Mouse (Mus musculus) ES-CJ7 (cell line): ENCODE results near the gene Mdh2.

ENCODE experiments used
- DNase-seq: peaks from one replicate; pipeline ENCODE4 v3.0.0; 2011; ENCODE audit warnings: low read depth, low spot score

Mdh2 gene

DNA sequence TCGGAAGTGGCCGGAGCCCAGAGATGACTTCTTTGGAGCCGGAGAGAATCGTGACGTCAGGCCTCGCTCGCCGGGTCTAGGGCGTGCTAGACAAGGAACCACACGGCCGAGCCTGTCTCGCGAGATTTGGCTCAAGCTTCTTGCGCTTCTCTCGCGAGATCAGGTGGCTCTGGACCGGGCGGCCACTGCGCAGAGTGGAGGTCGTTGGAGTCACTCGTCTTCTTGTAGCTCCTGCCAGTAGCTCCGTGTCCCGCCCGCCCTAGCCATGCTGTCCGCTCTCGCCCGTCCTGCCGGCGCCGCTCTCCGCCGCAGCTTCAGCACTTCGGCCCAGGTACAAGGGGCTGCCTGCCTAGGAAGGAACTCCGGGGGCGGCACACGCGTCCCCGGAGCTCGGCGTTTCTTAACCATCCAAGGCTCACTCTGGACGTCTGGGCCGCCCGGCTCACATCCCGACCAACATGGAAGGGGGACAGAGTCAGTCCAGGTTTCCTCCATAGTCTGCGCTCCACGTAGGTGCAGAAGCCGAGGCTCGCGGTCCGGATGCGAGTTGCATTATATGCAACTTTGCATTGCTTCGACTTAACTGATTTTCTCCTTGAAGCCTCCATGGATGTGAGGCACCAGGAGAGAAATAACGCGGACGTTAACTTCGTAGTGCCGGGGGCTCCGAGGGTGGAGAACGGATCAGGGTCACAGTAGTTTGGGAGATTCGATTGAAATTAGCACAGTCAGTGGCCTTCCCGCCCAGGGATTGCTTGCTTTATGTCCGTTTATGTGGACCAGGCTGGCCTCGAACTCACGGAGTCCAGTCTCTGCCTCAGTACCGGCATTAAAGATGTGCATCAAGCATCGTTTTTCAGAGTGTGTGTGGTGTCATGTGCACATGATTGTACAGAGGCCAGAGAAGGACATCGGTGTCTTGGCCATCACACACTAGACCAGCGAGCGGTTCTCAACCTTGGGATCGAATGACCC lies at the start of gene Mdh2:
Gene Mdh2 (plus strand): TSS at position 10 of the 975 bp plus-strand sequence.
- peak; percentile 100 for DNase-seq

DNA sequence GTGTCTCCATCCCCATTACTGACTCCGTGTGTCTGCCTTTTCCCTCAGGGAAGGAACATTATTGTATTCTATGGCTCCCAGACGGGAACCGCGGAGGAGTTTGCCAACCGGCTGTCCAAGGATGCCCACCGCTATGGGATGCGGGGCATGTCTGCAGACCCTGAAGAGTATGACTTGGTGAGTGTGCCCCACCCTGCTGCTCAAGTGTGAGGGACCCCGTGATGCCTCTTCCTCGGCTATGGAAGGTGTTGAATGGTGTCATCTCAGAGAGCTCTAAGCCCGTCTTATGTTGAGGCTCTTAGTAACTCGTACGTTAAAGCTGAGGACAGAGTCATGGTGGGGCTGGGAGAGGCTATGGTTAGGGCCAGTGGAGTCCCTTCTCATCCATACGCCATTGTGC lies 48.9 kb upstream of the Mdh2 start:
- no peak for DNase-seq

DNA sequence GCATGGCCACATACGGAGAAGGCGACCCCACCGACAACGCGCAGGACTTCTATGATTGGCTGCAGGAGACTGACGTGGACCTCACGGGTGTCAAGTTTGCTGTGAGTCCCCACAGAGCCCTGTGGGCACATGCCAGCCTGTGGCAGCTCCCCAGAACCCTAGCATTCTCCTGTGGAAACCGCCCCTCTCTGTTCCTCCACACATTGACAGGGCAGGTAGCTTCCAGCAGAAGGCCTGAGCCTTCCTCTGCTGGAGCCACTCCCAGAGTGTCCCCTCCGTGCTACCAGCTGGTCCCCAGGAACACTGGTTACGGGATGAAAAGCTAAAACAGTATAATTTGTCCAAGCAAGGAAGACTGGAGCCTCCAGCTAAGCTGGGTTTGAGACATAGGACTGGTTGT lies 48.0 kb upstream of the Mdh2 start:
- DNase-seq, result no peak

DNA sequence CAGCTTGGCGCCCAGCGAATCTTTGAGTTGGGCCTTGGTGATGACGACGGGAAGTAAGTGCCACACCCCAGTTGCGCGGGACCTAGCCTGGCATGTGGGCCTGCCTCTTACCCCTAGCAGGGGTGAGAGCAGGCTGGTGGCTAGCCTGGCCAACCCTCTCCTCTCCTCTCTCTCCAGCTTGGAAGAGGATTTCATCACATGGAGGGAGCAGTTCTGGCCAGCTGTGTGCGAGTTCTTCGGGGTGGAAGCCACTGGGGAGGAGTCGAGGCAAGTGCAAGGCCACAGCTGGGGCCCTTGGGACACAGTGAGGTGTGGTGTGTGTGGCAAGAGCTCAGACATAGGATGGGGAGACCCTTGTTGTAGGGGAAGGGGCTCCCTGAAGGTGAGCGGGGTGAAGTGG lies 47.4 kb upstream of the Mdh2 start:
- DNase-seq, result no peak

DNA sequence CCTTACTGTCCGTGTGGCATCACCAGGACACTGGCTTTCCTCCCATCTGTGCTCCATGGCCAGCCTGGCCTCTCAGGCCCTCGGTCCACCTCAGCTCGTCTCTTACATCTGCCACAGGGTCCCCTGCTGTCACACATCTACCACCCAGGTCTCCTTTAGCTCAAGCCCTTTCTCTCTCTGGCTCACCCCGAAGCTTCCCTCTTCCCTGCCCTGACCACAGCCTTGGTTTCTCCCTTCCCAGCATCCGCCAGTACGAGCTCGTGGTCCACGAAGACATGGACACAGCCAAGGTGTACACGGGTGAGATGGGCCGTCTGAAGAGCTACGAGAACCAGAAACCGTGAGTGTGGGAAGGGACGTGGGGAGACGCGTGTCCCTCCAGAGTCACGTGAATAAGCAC lies 47.0 kb upstream of the Mdh2 start:
- DNase-seq, result no peak

DNA sequence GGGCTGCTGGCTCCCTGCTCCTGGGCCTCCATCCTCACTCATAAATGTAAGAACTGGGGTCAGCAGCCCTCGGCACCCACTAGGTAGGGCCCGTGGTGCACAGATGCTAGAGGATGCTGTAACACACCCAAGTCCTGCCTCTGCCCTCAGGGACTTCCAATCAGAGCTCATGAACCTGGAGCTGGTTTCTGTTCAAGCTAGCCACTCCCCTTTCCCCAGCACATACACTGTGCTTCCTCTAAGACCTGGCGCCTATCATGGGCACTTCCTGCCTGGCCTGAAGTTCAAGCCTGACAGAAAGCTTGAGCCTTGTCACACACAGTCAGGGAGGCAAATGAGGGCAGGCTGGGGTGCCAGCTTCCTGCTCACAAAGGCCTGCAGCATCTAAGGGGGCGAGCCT lies 45.2 kb upstream of the Mdh2 start:
- DNase-seq, result peak; percentile 28

DNA sequence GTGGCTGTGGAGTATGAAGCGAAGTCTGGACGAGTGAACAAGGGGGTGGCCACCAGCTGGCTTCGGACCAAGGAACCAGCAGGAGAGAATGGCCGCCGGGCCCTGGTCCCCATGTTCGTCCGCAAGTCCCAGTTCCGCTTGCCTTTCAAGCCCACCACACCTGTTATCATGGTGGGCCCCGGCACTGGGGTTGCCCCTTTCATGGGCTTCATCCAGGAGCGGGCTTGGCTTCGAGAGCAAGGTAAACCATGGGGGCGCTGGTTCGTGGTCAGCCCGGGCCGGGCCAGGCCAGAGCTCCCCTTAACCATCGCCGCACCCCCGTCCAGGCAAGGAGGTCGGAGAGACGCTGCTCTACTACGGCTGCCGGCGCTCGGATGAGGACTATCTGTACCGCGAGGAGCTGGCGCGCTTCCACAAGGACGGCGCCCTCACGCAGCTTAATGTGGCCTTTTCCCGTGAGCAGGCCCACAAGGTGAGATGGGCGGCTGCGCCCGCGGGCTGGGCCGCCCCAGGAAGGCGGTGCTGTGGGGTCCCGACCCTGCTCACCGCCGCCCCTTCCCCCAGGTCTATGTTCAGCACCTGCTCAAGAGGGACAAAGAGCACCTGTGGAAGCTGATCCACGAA lies 44.1 kb upstream of the Mdh2 start:
- DNase-seq, result no peak

DNA sequence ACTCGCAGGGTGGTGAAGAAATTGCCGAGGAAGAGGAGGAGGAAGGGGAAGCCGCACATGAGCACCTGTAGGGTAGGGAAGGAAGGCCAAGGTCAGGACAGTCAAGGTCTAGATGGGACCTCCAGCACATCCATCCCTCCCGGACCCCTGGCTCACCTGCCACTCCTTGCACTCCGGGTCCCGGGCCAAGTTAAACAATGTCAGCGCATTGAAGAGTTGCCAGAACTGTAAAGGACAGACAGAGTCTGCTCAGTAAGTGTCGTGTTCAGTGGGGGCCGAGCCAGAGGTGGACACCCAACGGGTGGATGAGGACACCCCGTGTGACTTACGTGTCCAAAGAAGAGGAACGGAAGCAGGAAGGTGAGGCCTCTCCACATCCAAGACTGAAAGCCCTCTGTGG lies 42.5 kb upstream of the Mdh2 start:
- no peak for DNase-seq

DNA sequence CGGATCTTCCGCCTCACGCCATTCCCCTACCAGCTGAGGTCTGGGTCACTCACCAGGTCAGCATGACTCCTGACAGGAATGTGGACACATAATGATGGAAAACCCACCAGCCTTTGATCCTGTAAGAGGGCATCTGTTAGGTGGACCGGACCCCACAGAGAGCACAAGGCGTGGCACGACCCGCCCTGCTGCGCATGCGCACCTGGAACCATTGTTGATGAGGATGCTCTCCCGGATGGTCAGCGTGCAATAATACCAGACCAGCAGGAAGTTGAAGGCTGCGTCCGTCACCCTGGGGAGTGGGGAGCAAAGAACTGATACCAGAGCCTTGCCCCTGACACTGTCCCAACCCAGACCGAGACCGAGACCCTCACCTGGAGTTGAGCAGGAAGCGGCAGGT lies 41.7 kb upstream of the Mdh2 start:
- DNase-seq, result no peak

DNA sequence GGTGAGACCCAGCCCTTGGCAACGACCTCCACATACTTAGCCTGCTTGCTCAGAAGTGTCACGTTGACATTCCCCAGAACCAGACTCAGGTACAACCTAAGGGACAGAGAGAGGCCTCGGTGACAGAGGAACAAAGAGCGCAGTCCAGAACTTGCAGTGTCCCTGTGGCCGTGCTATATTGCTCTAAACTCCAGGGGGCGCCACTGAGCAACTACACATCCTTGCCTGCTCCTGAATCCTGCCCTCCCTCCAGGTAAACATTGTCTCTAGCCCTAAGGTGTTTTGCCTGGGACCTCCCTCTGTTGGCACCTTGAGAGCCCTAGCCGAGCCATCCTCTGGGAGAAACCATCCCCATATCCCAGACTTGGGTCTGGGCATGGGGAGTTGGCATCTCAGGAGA lies 41.1 kb upstream of the Mdh2 start:
- DNase-seq, result peak; percentile 67

DNA sequence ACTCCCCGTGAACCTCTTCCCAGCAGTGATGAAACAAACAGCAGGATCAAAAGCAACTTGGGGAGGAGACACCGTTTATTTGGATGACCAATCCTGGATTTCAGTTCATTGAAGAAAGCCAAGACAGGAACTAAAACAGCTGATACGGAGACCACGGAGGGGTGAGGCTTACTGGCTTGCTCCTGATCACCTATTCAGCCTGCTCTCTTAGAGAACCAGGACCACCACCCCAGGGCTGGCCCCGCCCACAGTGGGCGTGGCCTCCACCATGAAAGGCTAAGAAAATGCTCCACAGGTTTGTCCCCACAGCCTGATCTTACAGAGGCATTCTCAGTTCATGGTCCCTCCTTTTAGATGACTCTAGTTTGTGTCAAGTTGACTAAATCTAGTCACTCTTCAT lies 40.0 kb upstream of the Mdh2 start:
- peak; percentile 88 for DNase-seq

DNA sequence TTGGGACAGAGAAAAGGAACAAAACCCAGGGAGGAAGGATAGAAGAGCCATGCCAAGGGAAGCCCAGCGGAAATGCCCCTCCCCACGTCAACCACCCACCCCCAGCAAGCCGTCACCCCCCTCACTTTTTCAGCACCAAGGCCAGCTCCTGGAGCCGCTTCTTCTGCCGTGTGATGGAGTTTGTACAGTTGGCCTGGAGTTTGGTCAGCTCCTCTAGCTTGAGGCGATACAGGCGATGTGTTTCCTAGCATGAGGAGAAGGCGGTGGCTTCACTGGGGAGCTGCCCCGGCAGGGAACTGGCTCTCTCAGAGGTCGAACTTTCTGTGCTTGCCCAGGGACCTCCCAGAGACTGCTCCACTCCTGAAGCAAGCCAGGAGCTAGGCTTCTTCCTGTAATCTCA lies 36.1 kb upstream of the Mdh2 start:
- DNase-seq, result peak; percentile 23

DNA sequence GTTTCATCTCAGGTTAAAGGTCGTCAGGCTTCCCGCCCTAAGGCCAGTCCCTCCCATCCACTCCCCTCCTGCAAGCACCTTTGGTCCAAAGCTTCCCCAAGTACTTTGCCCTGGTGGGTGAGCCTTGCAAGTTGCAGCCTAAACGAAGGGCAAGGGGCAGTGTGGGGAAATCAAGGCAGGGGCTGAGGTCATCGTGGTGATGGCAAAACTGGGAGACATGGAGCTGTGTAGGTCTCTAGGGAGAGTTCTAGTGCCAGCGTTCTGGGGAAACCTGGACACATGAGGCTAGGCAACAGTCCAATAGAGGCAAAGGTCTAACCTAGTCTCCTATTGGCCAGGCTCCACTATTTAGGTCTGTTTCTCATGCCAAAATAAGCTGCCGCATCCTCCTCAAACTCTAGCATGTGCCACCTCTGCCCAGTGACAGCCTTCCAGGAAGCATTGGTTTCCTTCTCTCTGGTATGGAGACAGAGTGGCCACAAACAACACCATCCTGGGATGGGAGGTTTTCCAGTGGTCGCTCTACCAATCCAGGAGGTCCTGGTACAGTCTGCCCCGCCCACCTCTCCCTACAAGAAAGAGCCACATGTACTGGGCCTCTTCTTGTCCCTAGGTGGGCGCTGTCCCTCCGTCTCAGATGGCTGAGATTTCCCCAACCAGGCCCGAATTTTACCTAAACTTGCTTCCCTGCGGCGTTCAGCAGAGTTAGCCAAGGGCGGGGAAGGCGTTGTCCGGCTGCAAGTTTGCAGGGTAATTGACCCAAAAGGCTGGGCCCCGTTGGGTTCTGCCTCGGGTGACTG lies 35.1 kb upstream of the Mdh2 start:
- DNase-seq, result peak; percentile 31

DNA sequence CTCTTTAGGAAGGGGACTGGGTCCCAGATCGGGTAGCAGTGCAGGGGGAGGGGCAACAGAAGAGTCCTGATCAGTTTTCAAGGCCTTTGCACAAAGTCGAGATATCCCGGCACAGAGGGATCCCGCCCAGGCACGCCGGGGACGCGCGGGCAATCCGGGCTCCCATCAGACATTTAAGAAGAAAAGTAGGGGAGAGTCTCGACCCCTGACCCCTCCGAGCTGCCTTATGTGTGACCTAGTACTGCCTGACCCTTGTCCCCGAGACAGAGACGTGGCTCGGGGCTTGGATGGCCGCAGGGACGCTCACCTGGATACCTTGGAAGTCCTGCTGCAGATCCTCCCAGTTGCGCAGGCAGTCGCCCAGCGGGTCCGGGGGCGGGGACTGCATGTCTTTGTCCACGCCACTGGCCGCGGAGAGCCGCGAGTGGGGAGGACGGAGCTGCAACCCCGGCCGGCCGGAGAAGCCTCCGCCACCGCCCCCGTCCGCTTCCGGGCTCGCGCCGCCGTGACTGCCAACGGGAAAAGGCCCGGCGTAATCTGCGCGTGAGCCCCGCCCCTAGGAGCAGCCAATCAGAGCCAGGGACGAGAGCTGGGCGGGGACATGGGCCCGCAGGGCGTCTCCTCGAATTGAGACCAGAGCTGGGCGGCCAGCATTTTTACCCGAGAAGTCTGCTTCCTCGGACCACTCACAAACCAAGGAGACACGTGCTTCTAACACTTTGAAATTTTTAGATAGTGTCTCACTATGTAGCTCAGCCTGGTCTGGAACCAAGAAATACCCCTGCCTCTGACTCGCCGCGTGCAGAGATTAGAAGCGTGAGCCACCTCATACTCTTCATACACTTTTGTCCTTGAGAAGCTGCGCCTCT lies 34.3 kb upstream of the Mdh2 start, which contains the start of gene Tmem120a:
Gene Tmem120a (minus strand): TSS at position 708 of the 869 bp plus-strand sequence.
- peak; percentile 91 for DNase-seq

DNA sequence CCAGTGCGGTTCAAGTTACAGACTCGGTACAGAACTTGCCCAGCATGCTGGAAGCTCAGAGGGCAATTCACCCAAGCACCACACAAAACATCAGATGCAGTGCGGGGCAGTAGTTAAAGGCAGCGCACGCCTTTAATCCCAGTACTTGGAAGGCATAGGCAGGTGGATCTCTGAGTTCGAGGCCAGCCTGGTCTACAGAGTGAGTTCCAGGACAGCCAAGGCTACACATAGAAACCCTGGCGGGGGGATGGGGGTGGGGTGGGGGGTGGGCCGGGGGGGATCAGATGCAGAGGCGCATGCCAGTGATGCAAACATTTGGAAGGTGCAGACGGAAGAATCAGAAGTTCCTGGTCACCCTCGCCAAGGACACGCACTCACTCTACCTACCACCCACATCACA lies 33.5 kb upstream of the Mdh2 start:
- DNase-seq, result no peak

DNA sequence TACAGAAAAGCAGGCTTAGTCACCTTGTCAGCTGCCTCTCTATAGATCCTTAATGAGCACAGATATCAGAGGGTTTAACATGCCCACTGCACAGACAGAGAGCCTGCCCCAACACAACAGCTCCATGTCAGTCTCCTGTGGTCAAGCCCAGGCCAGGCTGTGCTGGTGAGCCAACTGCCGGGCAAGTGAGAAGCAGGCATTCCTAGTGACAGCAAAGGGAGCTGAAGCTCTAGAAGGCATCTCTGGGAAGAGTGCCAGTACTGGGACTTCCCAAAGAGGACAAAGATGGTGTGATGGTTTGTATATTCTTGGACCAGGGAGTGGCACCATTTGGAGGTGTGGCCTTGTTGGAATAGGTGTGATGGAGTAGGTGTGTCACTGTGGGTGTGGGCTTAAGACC lies 27.2 kb upstream of the Mdh2 start:
- DNase-seq, result no peak

DNA sequence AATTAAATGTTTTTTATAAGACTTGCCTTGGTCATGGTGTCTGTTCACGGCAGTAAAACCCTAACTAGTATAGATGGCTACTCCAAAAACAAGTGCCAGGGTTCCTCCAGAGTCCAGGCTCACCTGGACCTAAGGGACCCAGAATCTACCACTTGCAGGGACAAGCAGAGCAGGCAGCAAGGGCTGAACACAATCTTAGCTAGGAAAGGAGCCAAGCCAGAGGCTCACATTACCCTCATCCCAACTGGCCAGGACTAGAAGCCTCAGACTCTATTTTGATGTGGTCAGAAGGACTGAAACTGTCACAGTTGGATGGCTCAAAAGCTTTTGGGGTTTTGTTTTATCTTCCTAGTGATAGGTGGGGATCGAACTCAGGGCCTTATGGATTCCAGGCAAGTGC lies 26.7 kb upstream of the Mdh2 start:
- no peak for DNase-seq

DNA sequence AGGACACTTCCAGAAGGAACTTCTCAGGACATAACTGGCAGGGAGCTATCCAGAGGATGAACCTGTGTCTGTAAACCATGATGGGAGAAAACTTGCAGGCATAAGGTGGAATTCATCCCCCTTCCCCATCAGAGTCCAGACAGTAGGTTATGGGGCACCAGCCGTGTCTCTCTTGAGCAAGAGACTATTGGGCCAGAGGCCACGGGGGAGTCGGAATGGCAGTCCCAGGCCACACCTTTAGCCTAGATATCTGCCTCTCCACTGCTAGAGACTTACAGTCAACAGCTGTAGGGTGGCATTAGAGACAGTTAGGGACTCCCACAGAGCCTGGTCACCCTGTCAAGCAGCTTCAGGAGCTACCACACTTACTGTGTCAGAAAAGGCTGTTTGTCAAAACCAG lies 16.4 kb upstream of the Mdh2 start:
- DNase-seq, result no peak

DNA sequence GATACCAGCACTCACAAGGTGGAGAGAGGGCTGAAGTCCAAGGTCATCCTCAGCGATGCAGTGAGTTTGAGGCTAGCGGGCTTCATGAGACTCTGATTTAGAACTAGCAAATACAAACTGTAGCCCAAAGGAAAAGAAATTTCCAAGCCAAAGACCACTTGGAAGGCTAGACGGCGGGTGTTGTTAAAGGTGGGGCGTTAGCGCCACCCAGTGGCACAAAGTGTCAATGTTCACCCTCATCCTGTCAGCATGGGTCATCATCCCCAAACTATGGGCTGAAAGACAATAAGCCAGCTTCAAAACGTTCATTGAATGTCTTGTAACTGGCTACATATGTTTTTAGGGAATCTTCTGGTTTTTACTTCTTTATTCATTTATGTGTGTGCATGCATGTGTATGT lies 14.8 kb upstream of the Mdh2 start:
- peak; percentile 63 for DNase-seq

DNA sequence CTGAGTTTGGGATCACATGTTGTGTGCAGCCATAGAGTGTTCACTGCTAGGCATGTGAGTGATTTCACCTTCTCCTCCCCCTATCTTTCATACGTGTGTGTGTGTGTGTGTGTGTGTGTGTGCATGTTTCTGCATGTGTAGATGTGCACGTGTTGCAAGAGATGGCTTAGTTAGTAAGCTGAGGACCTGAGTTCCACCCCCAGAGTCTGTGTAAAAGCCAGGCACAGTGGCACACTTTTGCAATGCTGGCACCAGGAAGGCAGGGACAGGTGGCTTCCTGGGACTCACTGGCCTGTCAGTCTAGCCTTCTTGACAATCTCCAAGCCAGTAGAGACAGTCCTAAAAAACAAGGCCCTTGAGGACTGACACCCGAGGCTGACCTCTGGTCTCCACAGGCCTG lies 13.3 kb upstream of the Mdh2 start:
- DNase-seq, result no peak

DNA sequence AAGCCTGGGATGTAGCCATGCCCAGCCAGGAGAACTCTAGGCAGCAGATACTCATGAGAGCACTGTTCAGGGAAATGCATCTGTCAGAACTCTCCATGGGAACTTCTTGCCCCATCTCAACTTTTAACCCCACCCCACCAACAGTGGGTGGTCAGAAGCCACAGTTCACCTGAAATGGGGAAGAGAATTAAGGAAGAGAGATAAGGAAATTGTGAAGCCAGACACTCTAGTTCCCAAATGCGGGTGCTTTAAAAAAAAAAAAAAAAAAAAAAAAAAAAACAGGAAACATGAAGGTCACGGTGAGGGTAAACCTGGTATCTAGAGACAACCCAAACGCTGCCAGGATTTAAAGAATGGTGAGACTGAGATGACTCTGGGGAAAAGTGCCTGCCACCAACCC lies 5.8 kb upstream of the Mdh2 start:
- DNase-seq, result no peak
